Mouse (Mus musculus): ENCODE measurements around the gene Il34.

DNA sequence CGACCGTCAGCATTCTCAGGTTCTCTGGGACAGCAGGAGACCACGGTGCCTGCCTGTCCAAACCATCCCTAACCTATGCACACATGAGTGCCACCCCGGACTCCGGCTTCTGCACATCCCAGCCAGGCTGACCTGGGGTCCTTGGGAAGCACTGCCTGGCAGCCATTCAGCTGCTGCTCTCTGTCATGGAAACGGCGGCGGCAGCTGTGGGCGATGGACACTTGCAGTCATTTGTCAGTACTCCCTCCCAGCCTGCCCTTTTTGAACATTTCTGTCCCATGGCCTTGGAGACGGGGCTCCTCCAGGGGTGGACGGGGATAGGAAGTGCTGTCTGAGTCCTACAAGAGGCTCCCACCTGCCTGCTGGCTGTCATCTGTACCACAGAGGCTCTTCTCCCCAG, 97.3 kb downstream of the Il34 start:
- TF ChIP-seq MYOD1 (IDR thresholded peaks at IDR 0.05; ENCODE audit: control insufficient read depth, insufficient read length, low read depth) = no peak
- no peak for TF ChIP-seq CTCF (IDR thresholded peaks at IDR 0.05; ENCODE audit: control insufficient read depth, insufficient read depth, insufficient read length)
- TF ChIP-seq MAX (IDR thresholded peaks at IDR 0.05) = no peak
- no peak for TF ChIP-seq CEBPB (IDR thresholded peaks at IDR 0.05; ENCODE audit: low read depth)
